Mouse (Mus musculus): ENCODE measurements at regions not wholly inside any gene's neighbourhood (a gene's known extent, or its start where the extent isn't known, plus 50 kb on each side); places are given as distances from the start of the nearest gene placed in this dataset.

GRCm38 (mm10) chr17:64193055-64193454, 138.7 kb downstream of the Pja2 start:
- no peak for TF ChIP-seq CTCF (IDR thresholded peaks at IDR 0.05; ENCODE audit: borderline replicate concordance, extremely low read depth, insufficient read depth, insufficient read length)
- TF ChIP-seq POLR2A (IDR thresholded peaks at IDR 0.05; ENCODE audit: borderline replicate concordance, extremely low read depth, insufficient read depth, insufficient read length, poor library complexity, severe bottlenecking): no peak
